ENCODE assay signal across 8 mouse cellular contexts in genomic region chr19:8819596-8820423, GRCm38 (mm10). TPM values are rescaled to one million over a fixed set of nuclear protein-coding genes. Genes with fewer than 3 reads are reported as not detected.
DNase-seq lines count a peak whose midpoint lies in the region; ATAC-seq lines count a peak whose summit lies in the region.

TSS of gene Hnrnpul2 (plus strand) at chr19:8820010.

- H3K36me3 ChIP-seq in intestine, embryonic 14.5 days (ENCODE audit: control insufficient read depth, insufficient read depth, low read length) = peaks cover 43% of the 10 kb centered on the region

- DNase-seq in adrenal gland, adult 18-20 months (ENCODE audit: low spot score in 2 of 2) = peak; percentile 93 to 95
- DNase-seq in embryo, embryonic 11 days = peak; percentile 99
- DNase-seq in gastrocnemius, postnatal 25 days = peak; percentile 99
- peak; percentile 96 for DNase-seq in intestine, embryonic 14.5 days (ENCODE audit: low spot score)
- DNase-seq in left cerebral cortex, postnatal 14 days (ENCODE audit: low spot score in 2 of 2) = peak; percentile 99
- DNase-seq in mesoderm, embryonic 11.5 days (ENCODE audit: low read depth, low spot score) = peak; percentile 99
- peak; percentile 99 for DNase-seq in right cerebral cortex, postnatal 36 days (ENCODE audit: low spot score in 2 of 2)
- DNase-seq in yolk sac, embryonic 10.5 days (ENCODE audit: low spot score) = peak; percentile 99

- peak; percentile 94 for ATAC-seq in intestine, embryonic 14.5 days (replicated peaks; ENCODE audit: low FRiP score, low TSS enrichment, low read depth)

- H3K9me3 ChIP-seq in intestine, embryonic 14.5 days (ENCODE audit: control insufficient read depth, low read length) = no peaks in the 10 kb centered on the region

- H3K27ac ChIP-seq in intestine, embryonic 14.5 days (ENCODE audit: low read depth) = peak within 1 kb of the TSS; percentile 96

- peak within 1 kb of the TSS; percentile 99 for H3K4me3 ChIP-seq in intestine, embryonic 14.5 days (ENCODE audit: low read depth, low read length)

- intact Hi-C loops in left cerebral cortex, postnatal 14 days (cut with DNase I) = loop anchor here (5.0 kb wide), 1 partner anchor 73 kb away; no protein-coding TSS in a partner anchor

- H3K4me1 ChIP-seq in intestine, embryonic 14.5 days (replicated peaks; ENCODE audit: control insufficient read depth, insufficient read depth, low read length) = peaks cover 27% of the 10 kb centered on the region

- peak within 1 kb of the TSS; percentile 79 for H3K4me2 ChIP-seq in intestine, embryonic 14.5 days (ENCODE audit: low read length)

- peak within 1 kb of the TSS; percentile 94 for H3K9ac ChIP-seq in intestine, embryonic 14.5 days (ENCODE audit: low read length)

- H3K27me3 ChIP-seq in intestine, embryonic 14.5 days (replicated peaks; ENCODE audit: control insufficient read depth, insufficient read depth, low read length) = no peaks in the 10 kb centered on the region

- under 1% methylated on average over 80 of the region's 83 CpGs for WGBS in intestine, embryonic 14.5 days

RNA-seq across cellular contexts. Expression of gene Hnrnpul2, which starts in this region (rescaled TPM):
- total RNA-seq in adrenal gland, adult 18-20 months (2021) = 10 to 100 TPM; 62.6 to 72.1 TPM
- total RNA-seq in gastrocnemius, postnatal 25 days (2021) = 10 to 100 TPM; 34.7 to 38.6 TPM
- polyA plus RNA-seq in intestine, embryonic 14.5 days (2014; fragmentation: Nextera tagmentation; extraction: Ambion mirVana) = 6.5 and 7.7 TPM in 2 replicates
- 10 to 100 TPM; 92.3 to 95.8 TPM for total RNA-seq in left cerebral cortex, postnatal 14 days (2021)

Comparison
In these comparisons a context has a peak if more than half of its experiments do, and no peak if none do; other contexts are left out.
1. Peak in every context shown above with its lines: DNase-seq, ATAC-seq, H3K4me3 ChIP-seq and H3K27ac ChIP-seq.